Mouse (Mus musculus): ENCODE data around the gene Tma7. TPM values are rescaled to one million over a fixed set of nuclear protein-coding genes. Genes with fewer than 3 reads are reported as not detected.

Gene Tma7
- total and polyA plus RNA-seq, 3 experiments: 255 to 529 (median 336) TPM

- no peak for DNase-seq (ENCODE audit: extremely low read depth)
- Histone ChIP-seq H3K4me3 (replicated peaks in 1 of 3; ENCODE audit: low read depth in 2 of 3, low read length in 2 of 3, poor library complexity in 1 of 3) (peak overlapping the region; percentile 47 to 51 (median 50)), H3K27me3 (replicated peaks) (no peaks in the 10 kb centered on the region), H3K4me1 (ENCODE audit: control insufficient read depth in 1 of 2, insufficient read depth in 2 of 2) (peaks cover 40 to 71% of the 10 kb centered on the region in 2 experiments), H3K79me2 (replicated peaks; ENCODE audit: control insufficient read depth, extremely low read depth, insufficient read depth, poor library complexity, severe bottlenecking) (peaks cover 57% of the 10 kb centered on the region), H3K4me2 (ENCODE audit: insufficient read depth, low read depth, poor library complexity, severe bottlenecking) (peak overlapping the region; percentile 88), H3K9ac (ENCODE audit: insufficient read depth, low read depth) (peak overlapping the region; percentile 60; the same call in 1 of the 2 replicates), H3K36me3 (replicated peaks in 1 of 2; ENCODE audit: control insufficient read depth in 1 of 2, insufficient read depth in 1 of 2, low read length in 1 of 2) (peaks cover 34 to 47% of the 10 kb centered on the region in 2 experiments), H3K9me3 (replicated peaks; ENCODE audit: low read length) (no peaks in the 10 kb centered on the region), H3K27ac (ENCODE audit: insufficient read depth, low read depth) (peak overlapping the region; percentile 75)
- dilution Hi-C loops (cut with MboI; ENCODE audit: extremely low pct_ligation_motif_present, extremely low pct_unique_long_range_greater_than_20kb, low sequenced_read_pairs): no loop called here
- TF ChIP-seq ZC3H11A (IDR thresholded peaks at IDR 0.05; ENCODE audit: low read depth, low read length) (no peak), RAD21 (IDR thresholded peaks at IDR 0.05; ENCODE audit: low read depth, low read length) (no peak), CHD2 (IDR thresholded peaks at IDR 0.05; ENCODE audit: low read length) (no peak), UBTF (IDR thresholded peaks at IDR 0.05; ENCODE audit: low read depth, low read length) (no peak), MEF2A (IDR thresholded peaks at IDR 0.05; ENCODE audit: borderline replicate concordance, low read depth, low read length) (no peak), JUN (IDR thresholded peaks at IDR 0.05; ENCODE audit: insufficient read depth, low read depth, low read length) (no peak), HCFC1 (IDR thresholded peaks at IDR 0.05; ENCODE audit: low read depth, low read length) (no peak), MYC (IDR thresholded peaks at IDR 0.05; ENCODE audit: low read depth, low read length) (no peak), MAX (IDR thresholded peaks at IDR 0.05; ENCODE audit: low read length) (no peak), KAT2A (IDR thresholded peaks at IDR 0.05; ENCODE audit: insufficient replicate concordance, low read length) (no peak)
- in situ Hi-C loops (cut with MboI; ENCODE audit: low pct_ligation_motif_present, low pct_unique_long_range_greater_than_20kb, low sequenced_read_pairs): no loop called here
Observed at GRCm38 (mm10) chr9:109055271-109056030, 26.9 kb downstream of the Tma7 start.

DNA sequence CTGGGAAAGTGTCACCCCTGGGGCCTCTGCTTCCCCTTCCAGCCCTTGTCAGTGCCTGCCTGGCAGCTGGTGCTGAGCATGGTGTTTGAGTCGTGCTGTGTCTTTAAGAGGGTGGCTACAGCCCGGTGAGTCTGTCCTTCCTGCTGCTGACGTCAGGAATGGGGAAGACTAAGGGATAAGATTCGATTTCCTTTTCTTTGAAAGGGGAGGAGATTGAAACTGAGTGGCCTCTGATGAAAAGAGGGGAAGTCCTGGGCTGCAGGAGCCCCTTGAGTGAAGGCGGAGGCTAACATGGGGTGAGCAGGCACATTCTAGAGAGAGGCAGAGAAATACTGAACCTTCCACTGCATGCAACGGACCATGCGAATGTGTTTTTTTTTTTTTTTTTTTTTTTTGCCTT, 27.7 kb downstream of the Tma7 start:
- peaks cover 29 to 40% of the 10 kb centered on the region in 2 experiments for H3K36me3 ChIP-seq (replicated peaks in 1 of 2; ENCODE audit: control insufficient read depth in 1 of 2, insufficient read depth in 1 of 2, low read length in 1 of 2)
- peaks cover 35 to 67% of the 10 kb centered on the region in 2 experiments for H3K4me1 ChIP-seq (ENCODE audit: control insufficient read depth in 1 of 2, insufficient read depth in 2 of 2)
- H3K4me3 ChIP-seq (replicated peaks in 1 of 3; ENCODE audit: low read depth in 2 of 3, low read length in 2 of 3, poor library complexity in 1 of 3): peak overlapping the region; percentile 47 to 51 (median 50)
- H3K9ac ChIP-seq (ENCODE audit: insufficient read depth, low read depth): peak overlapping the region; percentile 60; the same call in 1 of the 2 replicates
- peak overlapping the region; percentile 75; the same call in 1 of the 2 replicates for H3K27ac ChIP-seq (ENCODE audit: insufficient read depth, low read depth)
- H3K79me2 ChIP-seq (replicated peaks; ENCODE audit: control insufficient read depth, extremely low read depth, insufficient read depth, poor library complexity, severe bottlenecking): peaks cover 61% of the 10 kb centered on the region
- peak; percentile 85 for DNase-seq (ENCODE audit: extremely low read depth)
- in situ Hi-C loops (cut with MboI; ENCODE audit: low pct_ligation_motif_present, low pct_unique_long_range_greater_than_20kb, low sequenced_read_pairs) (no loop called here), dilution Hi-C loops (cut with MboI; ENCODE audit: extremely low pct_ligation_motif_present, extremely low pct_unique_long_range_greater_than_20kb, low sequenced_read_pairs) (no loop called here)
- peak overlapping the region; percentile 88 for H3K4me2 ChIP-seq (ENCODE audit: insufficient read depth, low read depth, poor library complexity, severe bottlenecking)
- H3K27me3 ChIP-seq (replicated peaks): no peaks in the 10 kb centered on the region
- no peaks in the 10 kb centered on the region for H3K9me3 ChIP-seq (replicated peaks; ENCODE audit: low read length)
- TF ChIP-seq USF1 (IDR thresholded peaks at IDR 0.05; ENCODE audit: low read depth, low read length) (no peak), CTCF (conservative IDR thresholded peaks at IDR 0.05 in 1 of 2, IDR thresholded peaks at IDR 0.05 in 1 of 2; ENCODE audit: low read depth in 2 of 2, low read length in 2 of 2) (no peak), MAZ (IDR thresholded peaks at IDR 0.05; ENCODE audit: low read depth, low read length) (peak; percentile 66; the same call in 1 of the 2 replicates), RCOR1 (conservative IDR thresholded peaks at IDR 0.05; ENCODE audit: low read depth, low read length) (0 out of 2 replicates have a peak, but pooled peaks have one; percentile 21), MXI1 (IDR thresholded peaks at IDR 0.05; ENCODE audit: low read depth, low read length) (peak; percentile 63; the same call in 1 of the 2 replicates), TCF12 (IDR thresholded peaks at IDR 0.05; ENCODE audit: low read depth, low read length) (peak; percentile 52), MAX (IDR thresholded peaks at IDR 0.05; ENCODE audit: low read length) (0 out of 2 replicates have a peak, but pooled peaks have one; percentile 19), JUND (conservative IDR thresholded peaks at IDR 0.05; ENCODE audit: low read depth, low read length) (0 out of 2 replicates have a peak, but pooled peaks have one; percentile 28), POLR2A (IDR thresholded peaks at IDR 0.05; ENCODE audit: low read depth, low read length) (no peak; the same call in 1 of the 2 replicates), E2F4 (IDR thresholded peaks at IDR 0.05; ENCODE audit: insufficient replicate concordance, low read depth, low read length) (no peak), NELFE (IDR thresholded peaks at IDR 0.05; ENCODE audit: low read depth, low read length) (no peak), PAX5 (IDR thresholded peaks at IDR 0.05; ENCODE audit: low read length) (no peak), TBP (conservative IDR thresholded peaks at IDR 0.05; ENCODE audit: low read depth, low read length) (0 out of 2 replicates have a peak, but pooled peaks have one; percentile 47), NRF1 (IDR thresholded peaks at IDR 0.05; ENCODE audit: low read depth, low read length) (no peak), EP300 (IDR thresholded peaks at IDR 0.05; ENCODE audit: low read length) (0 out of 2 replicates have a peak, but pooled peaks have one; percentile 37), ZKSCAN1 (IDR thresholded peaks at IDR 0.05; ENCODE audit: borderline replicate concordance, low read depth, low read length) (no peak), IRF4 (IDR thresholded peaks at IDR 0.05; ENCODE audit: low read depth, low read length) (peak; percentile 53), ZMIZ1 (IDR thresholded peaks at IDR 0.05; ENCODE audit: low read depth, low read length) (no peak), ZC3H11A (IDR thresholded peaks at IDR 0.05; ENCODE audit: low read depth, low read length) (no peak), GABPA (IDR thresholded peaks at IDR 0.05; ENCODE audit: insufficient replicate concordance, low read depth, low read length) (no peak), ELF1 (IDR thresholded peaks at IDR 0.05; ENCODE audit: low read depth, low read length) (peak; percentile 83), USF2 (conservative IDR thresholded peaks at IDR 0.05; ENCODE audit: low read depth, low read length) (no peak), UBTF (IDR thresholded peaks at IDR 0.05; ENCODE audit: low read depth, low read length) (no peak), CHD1 (IDR thresholded peaks at IDR 0.05; ENCODE audit: low read depth, low read length) (no peak)

Data from CH12.LX (cell line).